Mouse (Mus musculus): ENCODE measurements around the gene Sntg2.
A peak's percentile ranks its signal among the peaks of the same experiment; 100 is the strongest.

The Sntg2 gene

DNA sequence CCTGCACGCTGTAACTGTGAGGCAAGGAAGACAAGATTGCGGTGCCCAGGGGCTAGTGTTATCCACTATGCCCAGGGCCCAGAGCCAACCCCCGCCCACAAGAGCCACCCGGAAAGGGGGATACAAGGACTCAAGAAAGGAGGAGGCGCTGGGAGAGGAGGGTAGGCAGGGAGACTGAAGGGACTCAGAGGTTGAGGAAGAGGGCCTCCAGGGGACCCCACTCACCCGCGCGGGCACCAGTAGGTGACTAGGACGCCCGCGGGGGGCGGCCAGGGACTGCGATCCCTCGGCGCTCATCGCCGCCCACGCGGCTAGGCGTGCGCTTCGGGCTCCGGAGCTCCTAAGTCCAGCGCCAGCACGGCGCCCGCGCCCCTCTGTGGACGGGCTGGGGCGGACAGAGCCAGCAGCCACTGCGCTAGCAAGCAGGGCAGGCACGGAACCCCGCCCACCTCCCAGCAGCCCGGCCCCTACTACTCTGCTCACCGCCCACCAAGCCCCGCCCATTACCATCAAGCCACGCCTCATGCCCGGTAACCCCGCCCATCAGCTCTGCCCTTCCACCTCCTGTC, at the start of gene Sntg2:
Gene Sntg2 (minus strand): TSS at position 443 of the 569 bp plus-strand sequence.
- peak; percentile 7 for DNase-seq (ENCODE audit: low read depth, low spot score)

DNA sequence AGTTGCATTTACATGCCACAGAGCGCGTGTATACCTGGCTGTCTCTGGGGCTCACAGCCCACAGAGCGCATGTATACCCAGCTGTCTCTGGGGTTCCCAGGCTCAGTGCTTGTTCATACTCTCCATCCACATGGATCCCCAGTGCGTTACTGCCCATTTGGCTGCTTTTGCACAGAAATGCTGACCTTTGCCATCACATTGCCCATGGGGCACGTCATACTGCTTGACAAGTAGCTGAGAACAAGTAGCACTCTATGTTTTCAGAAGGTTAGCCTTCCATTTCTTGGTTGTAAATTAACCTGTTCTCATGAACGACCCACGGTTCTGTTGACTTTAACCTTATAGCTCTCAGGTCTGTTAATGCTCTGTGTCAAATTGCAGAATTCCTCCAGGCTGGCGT, 43.4 kb upstream of the Sntg2 start:
- no peak for DNase-seq (ENCODE audit: low read depth, low spot score)

DNA sequence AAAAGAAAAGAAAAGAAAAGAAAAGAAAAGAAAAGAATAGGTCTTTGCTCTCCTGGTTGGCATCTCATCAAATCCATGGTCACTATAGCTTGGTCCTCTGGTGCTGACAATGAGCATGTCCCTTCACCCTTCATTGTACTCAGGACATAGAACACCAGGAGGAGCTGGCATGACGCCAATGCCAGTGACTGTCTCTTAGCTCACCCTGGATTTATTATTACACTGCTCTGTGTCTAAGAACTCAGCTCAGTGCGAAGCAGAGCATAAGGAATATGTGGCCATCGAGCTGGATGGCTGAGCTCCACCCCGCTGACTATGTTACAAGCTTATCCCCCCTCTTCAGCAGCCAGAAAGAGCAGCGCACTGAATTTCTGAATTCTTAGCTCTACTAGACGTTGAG, 42.8 kb upstream of the Sntg2 start:
- DNase-seq (ENCODE audit: low read depth, low spot score): no peak

DNA sequence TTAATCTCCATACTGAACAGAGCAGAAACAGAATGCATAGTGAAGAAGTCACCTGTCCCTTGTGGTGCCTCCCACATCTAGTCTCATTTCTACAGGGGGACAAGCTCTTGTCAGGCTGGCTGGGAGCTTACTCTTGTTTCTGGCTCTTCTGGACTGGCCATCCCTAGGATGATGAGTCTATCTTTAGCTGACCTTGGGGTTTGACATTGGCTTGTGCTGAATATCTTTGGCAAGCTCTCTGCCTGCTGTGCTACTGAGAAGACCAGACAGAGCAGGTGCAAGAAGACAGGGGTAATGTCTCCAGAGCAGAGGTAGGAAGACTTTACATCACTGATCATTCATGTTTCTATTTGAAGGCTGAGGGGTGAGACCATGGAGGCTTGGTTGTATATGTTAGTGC, 29.5 kb upstream of the Sntg2 start:
- DNase-seq (ENCODE audit: low read depth, low spot score): no peak

DNA sequence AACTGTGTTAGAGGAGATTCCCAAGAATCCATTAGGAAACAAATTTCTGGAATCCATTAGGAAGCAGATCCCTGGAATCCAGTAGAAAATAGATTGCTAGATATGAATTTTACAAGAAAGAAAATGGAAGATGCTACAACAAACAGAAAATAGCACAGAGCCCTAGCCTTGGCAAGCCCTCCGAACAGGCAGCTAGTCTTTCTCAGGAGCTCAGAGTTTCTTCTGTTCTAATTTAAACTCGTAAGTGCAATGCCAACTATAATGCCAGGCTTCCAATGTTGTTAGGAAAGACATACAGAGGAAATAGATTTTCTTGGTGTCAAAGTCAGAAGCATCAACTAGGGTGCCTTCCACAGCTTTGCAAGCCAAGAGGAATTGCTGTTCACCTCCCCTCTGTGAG, 27.4 kb upstream of the Sntg2 start:
- DNase-seq (ENCODE audit: low read depth, low spot score): no peak

DNA sequence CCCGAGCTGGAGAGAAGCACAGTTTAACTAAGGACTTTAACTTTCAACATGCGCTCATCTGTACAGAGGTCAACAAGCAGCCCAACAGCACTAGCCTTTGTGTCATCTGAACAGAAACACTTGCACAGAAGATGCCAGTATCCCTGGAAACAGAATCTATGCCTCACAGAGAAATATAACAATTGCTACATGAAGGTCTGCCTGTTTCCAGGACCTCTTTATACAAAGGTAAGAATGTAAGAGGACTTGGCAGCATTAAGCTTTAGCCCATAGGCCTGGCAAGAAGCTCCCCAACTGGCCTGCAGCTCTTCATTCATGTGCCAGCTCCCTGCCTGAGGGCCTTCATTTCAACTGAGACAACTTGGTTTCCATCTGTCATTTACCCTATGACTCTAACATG, 26.9 kb upstream of the Sntg2 start:
- no peak for DNase-seq (ENCODE audit: low read depth, low spot score)

DNA sequence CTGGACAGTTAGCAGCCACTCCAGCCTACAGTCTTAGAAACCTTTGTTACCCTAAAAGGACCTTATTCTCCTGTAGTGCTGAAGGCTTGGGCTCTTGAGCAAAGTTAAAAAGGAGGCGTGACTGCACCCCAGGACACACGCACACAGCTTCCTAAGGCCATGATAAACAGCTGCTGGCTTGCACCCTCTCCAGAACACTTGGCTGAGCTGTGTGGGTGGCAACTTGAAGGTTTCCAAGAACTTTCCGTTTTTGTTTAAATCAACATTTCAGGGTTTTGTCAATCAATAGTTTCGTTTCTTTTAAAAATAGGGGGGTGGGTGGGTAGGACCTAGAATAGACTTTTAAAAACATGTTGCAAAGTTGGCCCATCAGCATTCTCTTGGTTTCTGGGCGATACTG, 882 bp downstream of the Sntg2 start:
- no peak for DNase-seq (ENCODE audit: low read depth, low spot score)

DNA sequence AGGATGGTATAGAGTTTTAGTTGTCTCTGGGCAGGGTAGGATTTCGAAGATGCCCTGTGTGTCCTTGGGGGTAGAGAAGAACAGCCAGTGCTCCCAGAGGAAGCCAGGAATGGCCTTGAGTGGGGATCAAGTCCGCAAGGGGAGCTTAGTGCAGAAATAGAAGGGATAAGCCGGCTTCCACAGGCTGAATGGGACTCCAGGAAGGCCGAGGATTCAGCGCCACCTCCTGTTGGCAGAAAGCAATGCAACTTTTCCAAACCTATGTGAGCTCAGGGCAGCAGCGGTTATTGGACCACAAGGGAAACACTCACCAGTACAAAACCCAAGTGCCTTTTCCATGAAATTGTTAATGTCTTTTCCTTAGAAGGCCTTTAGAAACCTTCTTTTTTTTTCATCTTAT, 3.4 kb downstream of the Sntg2 start:
- no peak for DNase-seq (ENCODE audit: low read depth, low spot score)

DNA sequence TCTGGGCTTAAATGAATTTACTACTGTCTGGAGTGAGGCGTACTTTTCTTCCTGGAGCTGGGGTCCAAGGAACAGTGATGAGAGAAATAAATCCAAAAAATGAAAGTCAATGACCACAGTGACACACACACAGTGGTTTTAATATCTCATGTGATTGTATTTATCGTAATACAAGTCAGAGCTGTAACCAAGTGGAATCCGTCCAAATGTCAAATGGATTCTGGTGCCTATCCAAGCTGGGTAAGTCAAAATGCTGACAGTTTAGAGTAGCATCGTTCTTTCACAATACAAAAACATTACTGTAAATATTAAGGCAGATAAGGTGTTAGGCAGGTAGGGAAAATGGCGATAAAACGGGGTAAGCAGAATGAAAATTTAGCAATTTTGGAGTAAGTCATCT, 4.0 kb downstream of the Sntg2 start:
- DNase-seq (ENCODE audit: low read depth, low spot score): no peak

DNA sequence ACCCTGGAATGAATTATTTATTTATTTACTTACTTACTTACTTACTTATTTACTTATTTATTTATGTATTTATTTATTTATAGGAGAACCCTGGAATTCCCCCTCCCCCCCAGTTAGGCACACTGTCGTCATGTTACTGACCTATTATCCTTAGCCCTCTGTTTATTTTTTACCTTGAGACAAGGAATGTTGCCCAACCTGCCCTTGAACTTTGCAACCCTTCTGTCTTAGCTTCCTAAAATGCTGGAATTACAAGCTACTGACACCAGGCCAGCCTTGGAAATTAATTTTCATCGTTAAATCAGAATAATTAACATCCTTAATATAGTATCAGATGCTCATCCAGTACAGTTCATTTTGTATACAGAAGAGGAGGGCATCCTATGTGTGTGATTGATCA, 10.9 kb downstream of the Sntg2 start:
- DNase-seq (ENCODE audit: low read depth, low spot score): no peak

DNA sequence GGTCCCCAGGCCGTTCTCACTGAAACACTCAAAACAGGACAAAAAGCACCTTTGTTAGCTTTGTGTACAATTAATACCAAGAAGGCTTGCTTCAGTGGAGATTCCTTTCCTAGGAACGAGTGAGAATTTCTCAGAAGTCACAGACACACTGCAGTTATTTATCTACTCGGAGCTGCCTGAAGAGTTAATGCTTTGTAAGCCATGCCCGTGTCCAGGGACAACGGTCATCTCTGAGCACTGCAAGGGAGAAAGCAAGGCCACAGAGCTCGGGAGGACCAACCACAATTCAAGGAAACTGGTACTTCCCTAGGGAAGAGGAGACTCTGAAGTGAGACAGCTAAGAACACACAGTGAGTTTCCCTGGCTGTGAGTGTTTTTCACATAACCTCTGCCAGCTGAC, 15.5 kb downstream of the Sntg2 start:
- DNase-seq (ENCODE audit: low read depth, low spot score): no peak

DNA sequence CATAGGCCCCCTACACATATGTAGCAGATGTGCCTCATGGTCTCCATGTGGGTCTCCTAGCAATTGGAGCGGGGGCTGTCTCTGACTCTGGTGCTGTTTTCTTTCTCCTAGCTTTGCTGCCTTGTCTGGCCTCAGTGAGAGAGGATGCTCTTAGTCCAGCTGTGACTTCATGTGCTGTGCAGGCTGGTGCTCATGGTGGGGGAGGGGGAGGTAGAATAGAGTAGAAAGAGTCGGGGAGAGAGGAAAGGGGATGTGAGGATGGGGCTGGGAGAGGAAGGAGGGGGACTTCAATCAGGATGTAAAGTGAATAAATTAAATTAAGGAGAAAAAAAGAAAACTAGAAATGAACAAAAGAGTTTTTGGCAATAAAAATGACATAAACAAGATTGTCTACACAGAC, 20.8 kb downstream of the Sntg2 start:
- no peak for DNase-seq (ENCODE audit: low read depth, low spot score)

DNA sequence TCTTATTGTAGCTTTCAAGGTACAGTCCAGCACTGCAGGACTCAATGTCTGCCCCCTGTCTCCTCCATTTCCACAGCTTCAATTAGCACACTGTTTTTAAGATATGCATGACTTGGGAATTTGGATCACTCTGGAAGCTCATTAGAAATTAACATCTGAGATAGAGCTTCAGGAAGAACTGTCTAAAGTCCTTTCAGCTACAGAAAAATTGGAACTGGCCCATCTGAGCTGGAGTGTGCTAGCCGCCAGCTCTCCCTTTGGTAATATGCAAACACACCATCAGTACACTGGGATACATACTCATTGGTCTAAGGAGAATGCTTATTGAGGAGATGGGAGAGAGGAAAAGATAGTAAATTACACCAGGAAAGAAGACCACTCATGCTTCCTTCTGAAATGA, 25.1 kb downstream of the Sntg2 start:
- DNase-seq (ENCODE audit: low read depth, low spot score): no peak

DNA sequence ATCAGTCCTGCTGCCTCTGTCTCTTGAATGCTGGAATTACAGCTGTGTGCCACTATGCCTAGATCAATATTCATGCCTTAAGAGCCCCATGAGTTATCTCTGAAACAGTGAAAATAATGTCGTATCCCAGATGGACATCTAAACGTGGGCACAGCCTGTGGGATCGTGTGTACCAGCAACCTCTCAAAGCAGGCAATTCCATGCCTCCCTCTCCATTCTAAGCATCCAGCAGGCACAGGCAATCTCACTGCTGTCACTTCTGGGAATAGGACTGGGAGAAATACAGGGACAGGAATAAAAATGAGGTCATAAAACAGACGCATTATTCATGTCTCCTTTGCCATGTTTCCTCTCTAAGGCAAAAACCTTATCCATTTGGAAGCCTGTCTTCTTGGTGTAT, 25.9 kb downstream of the Sntg2 start:
- no peak for DNase-seq (ENCODE audit: low read depth, low spot score)

DNA sequence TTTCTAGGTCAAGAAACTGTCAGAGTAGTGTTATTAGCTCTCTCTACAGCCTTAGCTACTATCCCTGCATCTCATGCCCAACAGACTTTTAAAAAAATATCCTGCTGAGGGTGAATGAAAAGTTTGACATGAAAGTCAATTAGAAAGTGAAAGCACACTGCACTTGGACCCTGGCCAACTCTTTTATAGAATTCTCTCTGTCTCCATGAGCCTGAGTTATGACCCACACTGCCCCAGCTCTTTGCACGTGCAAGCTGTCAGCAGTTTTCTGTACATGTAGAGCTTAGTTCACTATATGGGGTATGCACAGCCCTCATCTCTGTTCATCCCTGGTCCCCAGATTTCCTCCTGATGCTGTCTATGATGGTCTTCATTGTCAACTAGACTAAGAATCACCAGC, 28.4 kb downstream of the Sntg2 start:
- DNase-seq (ENCODE audit: low read depth, low spot score): no peak

DNA sequence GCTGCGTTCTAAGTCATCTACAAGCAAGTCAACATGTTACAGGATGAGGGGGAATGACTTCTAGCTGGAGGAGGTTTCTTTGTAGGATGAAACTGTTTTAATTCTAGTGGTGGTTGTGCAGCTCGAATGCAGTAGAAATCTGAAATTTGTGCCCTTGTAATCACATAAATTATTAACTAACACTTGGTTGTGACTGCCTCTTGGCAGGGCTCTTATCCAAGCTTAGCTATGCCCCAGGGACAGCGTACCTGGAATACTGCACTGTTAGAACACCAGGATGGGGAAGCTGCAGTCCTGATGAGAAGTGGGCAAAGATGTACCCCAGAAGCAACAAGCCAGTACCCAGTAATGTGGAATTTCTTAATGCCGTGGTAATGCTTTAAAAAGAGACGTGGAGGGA, 36.9 kb downstream of the Sntg2 start:
- no peak for DNase-seq (ENCODE audit: low read depth, low spot score)

DNA sequence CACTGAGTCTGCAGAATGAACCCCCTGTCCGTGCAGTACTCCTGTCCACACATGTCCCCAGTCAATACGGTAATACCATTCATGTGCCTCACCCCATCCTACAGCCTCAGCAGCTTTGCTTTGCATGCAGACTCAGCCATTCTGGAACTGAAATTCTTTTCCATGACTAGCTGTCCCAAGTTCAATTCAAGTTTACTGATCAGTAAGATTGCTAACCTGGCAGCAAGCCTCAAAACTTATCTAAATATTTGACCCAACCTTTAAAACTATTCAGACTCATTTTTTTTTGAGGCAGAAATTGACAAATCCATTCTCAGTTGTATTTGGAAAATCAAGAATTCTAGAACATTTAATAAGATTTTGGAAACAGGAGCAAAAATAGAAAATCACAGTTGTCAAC, 38.7 kb downstream of the Sntg2 start:
- DNase-seq (ENCODE audit: low read depth, low spot score): no peak

DNA sequence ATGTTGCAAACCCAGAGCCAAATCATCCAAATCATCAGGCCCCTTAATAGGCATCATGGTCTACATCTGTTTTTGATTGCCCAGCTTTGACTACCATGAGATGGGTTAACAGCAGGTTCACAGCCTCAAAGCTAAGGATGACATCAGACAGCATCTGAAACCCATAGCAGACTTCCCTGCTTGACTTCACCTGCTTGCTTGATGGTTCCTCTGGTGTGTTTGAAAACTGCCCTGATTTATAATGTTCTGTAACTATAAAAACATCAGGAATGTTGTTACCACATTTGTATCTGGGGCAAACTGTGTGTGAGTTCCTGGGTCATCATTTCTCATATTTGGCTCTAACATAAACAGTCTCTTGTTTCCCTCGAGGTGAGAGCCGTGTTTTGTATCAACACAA, 55.2 kb downstream of the Sntg2 start:
- DNase-seq (ENCODE audit: low read depth, low spot score): no peak

DNA sequence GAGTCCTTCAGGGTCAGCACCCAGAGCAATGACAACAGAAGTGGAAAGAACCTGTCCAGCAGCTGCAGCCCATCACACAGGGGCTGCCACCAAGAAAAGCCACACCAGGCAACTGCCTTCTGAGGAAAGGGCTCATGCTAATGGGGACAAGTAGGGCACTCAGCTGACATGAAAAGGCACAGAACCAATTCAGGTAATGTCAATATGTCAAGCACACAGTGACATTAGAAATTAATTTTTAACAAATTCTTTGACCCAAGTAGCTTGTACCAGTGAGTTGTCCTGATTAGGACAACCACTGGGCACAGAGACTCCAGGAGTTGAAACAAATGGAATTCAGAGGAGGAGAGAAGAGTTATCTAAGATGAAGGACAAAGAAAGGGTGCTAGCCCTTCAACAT, 60.2 kb downstream of the Sntg2 start:
- no peak for DNase-seq (ENCODE audit: low read depth, low spot score)

DNA sequence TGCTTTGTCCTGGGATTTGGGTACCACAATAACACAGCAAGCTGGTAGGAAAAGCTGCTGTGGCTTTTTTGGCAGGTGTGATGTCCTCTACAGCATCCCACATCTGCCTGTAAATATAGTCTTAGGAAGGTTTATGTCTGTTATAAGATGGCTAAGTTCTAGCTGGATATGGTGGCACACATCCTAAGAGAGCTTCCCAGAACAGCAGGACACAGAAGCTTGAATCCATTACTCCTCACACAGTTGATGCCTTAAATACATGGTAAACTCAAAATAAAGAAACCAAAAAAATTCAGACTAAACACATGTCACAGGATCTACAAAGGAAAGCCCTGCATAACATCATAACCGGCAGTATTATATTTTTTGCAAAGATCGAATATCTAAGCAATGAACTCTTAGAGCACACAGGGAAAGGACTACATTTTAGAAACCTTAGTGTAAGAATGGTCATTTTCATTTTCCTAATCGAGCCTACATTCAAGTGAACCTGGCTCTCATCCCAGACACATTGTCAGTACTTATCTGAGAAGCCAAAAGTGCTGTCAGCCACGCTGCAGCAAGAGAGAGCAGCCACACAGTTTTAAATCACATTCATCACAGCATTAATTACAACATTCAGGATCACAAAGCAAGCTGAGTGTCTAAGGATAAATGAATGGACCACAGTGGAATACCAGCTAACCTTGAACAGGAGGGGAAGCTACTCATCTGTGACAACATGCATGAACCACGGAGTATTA, 64.8 kb downstream of the Sntg2 start:
- no peak for DNase-seq (ENCODE audit: low read depth, low spot score)

DNA sequence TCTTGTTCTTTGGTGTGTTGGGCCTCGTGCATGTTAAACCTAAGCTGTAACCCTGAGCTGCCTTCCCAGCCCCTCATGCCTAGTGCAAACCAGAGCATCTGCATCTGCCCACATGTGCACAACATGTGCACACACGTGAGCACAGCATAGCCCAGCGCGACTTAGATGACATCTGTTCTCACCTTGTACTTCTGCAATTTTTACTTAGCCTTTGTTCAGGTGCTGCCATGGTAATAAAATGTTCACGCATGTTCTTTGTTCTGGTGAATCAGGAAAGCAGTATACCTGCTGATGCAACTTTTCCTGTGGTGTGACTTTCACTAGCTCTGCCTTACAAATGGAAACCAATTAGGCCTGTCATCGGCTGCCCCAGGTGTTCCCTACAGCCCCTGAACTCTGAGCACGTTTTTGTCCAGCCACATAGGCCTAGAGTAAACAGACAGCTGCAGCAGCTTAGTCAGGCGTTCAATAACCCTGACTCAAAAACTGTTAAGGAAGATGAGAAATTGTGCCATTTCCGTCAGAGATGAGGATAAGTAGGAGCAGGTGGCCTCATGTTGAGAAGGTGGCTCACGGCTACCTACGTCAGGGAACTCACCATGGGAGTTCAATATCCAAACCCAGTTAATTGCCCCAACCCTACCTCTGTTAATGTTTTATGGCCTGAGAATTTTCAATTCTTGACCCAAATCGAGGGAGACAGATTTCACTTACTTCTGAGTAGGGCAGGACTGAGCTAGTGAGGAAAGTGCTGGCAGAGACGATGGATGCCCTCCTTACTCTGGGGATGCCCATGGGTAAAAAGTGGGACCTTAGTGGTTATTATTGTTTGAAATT, 80.2 kb downstream of the Sntg2 start:
- no peak for DNase-seq (ENCODE audit: low read depth, low spot score)

DNA sequence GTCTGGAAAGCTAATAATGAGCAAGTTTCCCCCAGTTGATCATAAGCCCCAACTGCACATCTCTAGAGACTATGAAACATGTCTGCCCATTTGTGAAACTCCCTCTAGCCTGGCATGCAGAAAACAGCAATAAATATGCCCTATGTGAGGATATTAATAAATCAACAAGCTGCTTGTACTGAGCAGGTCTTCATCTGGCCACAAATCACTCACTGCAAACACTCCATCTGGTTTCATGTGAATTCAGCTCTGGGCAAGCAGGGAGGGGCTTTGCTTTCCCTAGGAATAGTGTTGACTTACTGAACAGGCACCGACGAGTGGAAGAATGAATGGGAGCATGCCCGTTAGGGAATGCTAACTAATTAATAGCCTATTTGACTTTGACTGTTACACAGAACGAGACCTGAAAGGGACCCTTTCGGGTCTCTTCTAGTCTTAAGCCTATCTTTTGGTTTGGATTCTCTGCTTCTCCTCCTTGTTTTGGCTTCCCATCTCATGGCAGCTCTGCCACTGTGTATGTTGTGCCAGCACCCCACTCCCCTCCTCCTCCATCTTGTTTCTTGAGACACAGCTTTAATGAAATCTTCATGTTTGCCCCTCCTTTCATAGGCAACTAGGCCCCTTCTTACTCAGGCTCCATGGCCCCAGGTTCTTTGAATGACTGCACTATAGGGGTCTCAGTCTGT, 86.1 kb downstream of the Sntg2 start:
- DNase-seq (ENCODE audit: low read depth, low spot score): no peak
